Mouse (Mus musculus): ENCODE measurements around the gene Neu3. TPM values are rescaled to one million over a fixed set of nuclear protein-coding genes. Genes with fewer than 3 reads are reported as not detected.
A peak's percentile ranks its signal among the peaks of the same experiment; 100 is the strongest.
"Not testable (repeated sequence)": the region's sequence is repeated elsewhere in the genome, so short reads cannot be mapped to it uniquely, and the experiment has no call there.

Neu3 gene
- total and polyA plus RNA-seq, 3 experiments = 8.5 to 11.5 (median 11.0) TPM

GRCm38 (mm10) chr7:99822426-99822825 is 5.8 kb downstream of the Neu3 start:
- H3K27me3 ChIP-seq (replicated peaks) = no peaks in the 10 kb centered on the region
- H3K4me3 ChIP-seq (replicated peaks in 1 of 3; ENCODE audit: low read depth in 2 of 3, low read length in 2 of 3, poor library complexity in 1 of 3) = peak overlapping the region; percentile 52 to 62 (median 58)
- in situ Hi-C loops (cut with MboI; ENCODE audit: low pct_ligation_motif_present, low pct_unique_long_range_greater_than_20kb, low sequenced_read_pairs) = no loop called here
- peak overlapping the region; percentile 65 for H3K4me2 ChIP-seq (ENCODE audit: insufficient read depth, low read depth, poor library complexity, severe bottlenecking)
- peaks cover 13 to 44% of the 10 kb centered on the region in 2 experiments for H3K4me1 ChIP-seq (ENCODE audit: control insufficient read depth in 1 of 2, insufficient read depth in 2 of 2)
- peak overlapping the region; percentile 63 for H3K9ac ChIP-seq (ENCODE audit: insufficient read depth, low read depth)
- H3K27ac ChIP-seq (ENCODE audit: insufficient read depth, low read depth) = peak overlapping the region; percentile 67
- no peaks in the 10 kb centered on the region for H3K9me3 ChIP-seq (replicated peaks; ENCODE audit: low read length)
- H3K36me3 ChIP-seq (replicated peaks in 1 of 2; ENCODE audit: control insufficient read depth in 1 of 2, insufficient read depth in 1 of 2, low read length in 1 of 2) = peaks cover 5 to 6% of the 10 kb centered on the region in 2 experiments
- dilution Hi-C loops (cut with MboI; ENCODE audit: extremely low pct_ligation_motif_present, extremely low pct_unique_long_range_greater_than_20kb, low sequenced_read_pairs) = no loop called here
- H3K79me2 ChIP-seq (replicated peaks; ENCODE audit: control insufficient read depth, extremely low read depth, insufficient read depth, poor library complexity, severe bottlenecking) = peaks cover 16% of the 10 kb centered on the region
- TF ChIP-seq POLR2A (IDR thresholded peaks at IDR 0.05; ENCODE audit: low read depth, low read length) = 0 out of 2 replicates have a peak, but pooled peaks have one; percentile 39
- TF ChIP-seq KAT2A (IDR thresholded peaks at IDR 0.05; ENCODE audit: insufficient replicate concordance, low read length) = 0 out of 2 replicates have a peak, but pooled peaks have one; percentile 19
- peak; percentile 47; the same call in 1 of the 2 replicates for TF ChIP-seq TCF12 (IDR thresholded peaks at IDR 0.05; ENCODE audit: low read depth, low read length)
- no peak for TF ChIP-seq PAX5 (IDR thresholded peaks at IDR 0.05; ENCODE audit: low read length)
- TF ChIP-seq ETS1 (conservative IDR thresholded peaks at IDR 0.05; ENCODE audit: low read depth, low read length) = no peak
- TF ChIP-seq IRF4 (IDR thresholded peaks at IDR 0.05; ENCODE audit: low read depth, low read length) = peak; percentile 52
- peak; percentile 23; the same call in 1 of the 2 replicates for TF ChIP-seq EP300 (IDR thresholded peaks at IDR 0.05; ENCODE audit: low read length)
- peak; percentile 74; the same call in 1 of the 2 replicates for TF ChIP-seq SIN3A (IDR thresholded peaks at IDR 0.05; ENCODE audit: low read length)
- peak; percentile 49 for DNase-seq (ENCODE audit: extremely low read depth)

- TF ChIP-seq CTCF (conservative IDR thresholded peaks at IDR 0.05 in 1 of 2, IDR thresholded peaks at IDR 0.05 in 1 of 2; ENCODE audit: low read depth in 2 of 2, low read length in 2 of 2) = no peak
- no peak for TF ChIP-seq KAT2A (IDR thresholded peaks at IDR 0.05; ENCODE audit: insufficient replicate concordance, low read length)
- TF ChIP-seq MXI1 (IDR thresholded peaks at IDR 0.05; ENCODE audit: low read depth, low read length) = no peak
- TF ChIP-seq POLR2A (IDR thresholded peaks at IDR 0.05; ENCODE audit: low read depth, low read length) = no peak
- TF ChIP-seq JUND (conservative IDR thresholded peaks at IDR 0.05; ENCODE audit: low read depth, low read length) = no peak
- no peak for TF ChIP-seq SIN3A (IDR thresholded peaks at IDR 0.05; ENCODE audit: low read length)
- no peak for TF ChIP-seq IRF4 (IDR thresholded peaks at IDR 0.05; ENCODE audit: low read depth, low read length)
- TF ChIP-seq ZC3H11A (IDR thresholded peaks at IDR 0.05; ENCODE audit: low read depth, low read length) = no peak
- TF ChIP-seq ZKSCAN1 (IDR thresholded peaks at IDR 0.05; ENCODE audit: borderline replicate concordance, low read depth, low read length) = no peak
- TF ChIP-seq TBP (conservative IDR thresholded peaks at IDR 0.05; ENCODE audit: low read depth, low read length) = no peak
- TF ChIP-seq MEF2A (IDR thresholded peaks at IDR 0.05; ENCODE audit: borderline replicate concordance, low read depth, low read length) = no peak
- no peak for TF ChIP-seq NRF1 (IDR thresholded peaks at IDR 0.05; ENCODE audit: low read depth, low read length)
- in situ Hi-C loops (cut with MboI; ENCODE audit: low pct_ligation_motif_present, low pct_unique_long_range_greater_than_20kb, low sequenced_read_pairs) (no loop called here), dilution Hi-C loops (cut with MboI; ENCODE audit: extremely low pct_ligation_motif_present, extremely low pct_unique_long_range_greater_than_20kb, low sequenced_read_pairs) (no loop called here)
- Histone ChIP-seq H3K4me2 (ENCODE audit: insufficient read depth, low read depth, poor library complexity, severe bottlenecking) (peak overlapping the region; percentile 65), H3K9me3 (replicated peaks; ENCODE audit: low read length) (no peaks in the 10 kb centered on the region), H3K4me3 (replicated peaks in 1 of 3; ENCODE audit: low read depth in 2 of 3, low read length in 2 of 3, poor library complexity in 1 of 3) (peak overlapping the region; percentile 52 to 62 (median 58)), H3K79me2 (replicated peaks; ENCODE audit: control insufficient read depth, extremely low read depth, insufficient read depth, poor library complexity, severe bottlenecking) (peaks cover 13% of the 10 kb centered on the region), H3K36me3 (replicated peaks in 1 of 2; ENCODE audit: control insufficient read depth in 1 of 2, insufficient read depth in 1 of 2, low read length in 1 of 2) (peaks cover 8% of the 10 kb centered on the region in 2 experiments), H3K4me1 (ENCODE audit: control insufficient read depth in 1 of 2, insufficient read depth in 2 of 2) (peaks cover 13 to 44% of the 10 kb centered on the region in 2 experiments), H3K27ac (ENCODE audit: insufficient read depth, low read depth) (no peak overlapping the region), H3K27me3 (replicated peaks) (no peaks in the 10 kb centered on the region), H3K9ac (ENCODE audit: insufficient read depth, low read depth) (peak overlapping the region; percentile 63)
- DNase-seq (ENCODE audit: extremely low read depth) = no peak
Observed at GRCm38 (mm10) chr7:99821953-99822352, 6.3 kb downstream of the Neu3 start.

DNA sequence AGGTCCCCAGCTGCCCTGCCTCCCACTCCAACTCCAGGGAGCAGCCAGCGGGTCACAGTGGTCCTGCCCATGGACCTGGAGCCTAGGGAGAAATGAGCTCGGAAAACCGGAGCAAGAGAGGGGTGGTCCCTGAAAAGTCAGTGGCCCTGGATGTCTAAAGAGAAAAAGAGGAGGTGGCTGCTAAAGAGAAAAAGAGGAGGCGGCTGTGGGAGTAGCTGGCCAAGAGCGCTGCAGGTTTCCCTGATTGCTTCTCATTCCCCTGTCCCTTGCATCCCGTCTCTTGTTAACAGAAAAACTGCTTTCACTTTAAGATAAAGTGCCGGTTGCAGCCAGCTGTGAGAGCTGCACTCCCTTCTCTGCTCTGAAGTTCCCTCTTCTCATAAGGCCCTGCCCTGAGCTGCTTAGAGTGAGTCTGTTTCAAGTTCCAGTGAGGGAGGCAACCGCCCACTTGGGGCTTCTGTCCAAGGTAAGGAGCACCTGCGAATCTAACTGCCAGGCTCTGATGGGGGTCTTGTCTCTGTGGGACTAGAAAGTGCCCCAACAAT is 10.0 kb downstream of the Neu3 start:
- H3K9ac ChIP-seq (ENCODE audit: insufficient read depth, low read depth); H3K4me3 ChIP-seq (replicated peaks in 1 of 3; ENCODE audit: low read depth in 2 of 3, low read length in 2 of 3, poor library complexity in 1 of 3); dilution Hi-C loops (cut with MboI; ENCODE audit: extremely low pct_ligation_motif_present, extremely low pct_unique_long_range_greater_than_20kb, low sequenced_read_pairs); DNase-seq (ENCODE audit: extremely low read depth); H3K79me2 ChIP-seq (replicated peaks; ENCODE audit: control insufficient read depth, extremely low read depth, insufficient read depth, poor library complexity, severe bottlenecking); H3K27me3 ChIP-seq (replicated peaks); in situ Hi-C loops (cut with MboI; ENCODE audit: low pct_ligation_motif_present, low pct_unique_long_range_greater_than_20kb, low sequenced_read_pairs); H3K9me3 ChIP-seq (replicated peaks; ENCODE audit: low read length); H3K4me2 ChIP-seq (ENCODE audit: insufficient read depth, low read depth, poor library complexity, severe bottlenecking); H3K27ac ChIP-seq (ENCODE audit: insufficient read depth, low read depth): not testable (repeated sequence)
- Histone ChIP-seq H3K4me1 (ENCODE audit: control insufficient read depth in 1 of 2, insufficient read depth in 2 of 2) (peaks cover 0 to 13% of the 10 kb centered on the region in 2 experiments; a peak in 2 of 4 replicates), H3K36me3 (replicated peaks in 1 of 2; ENCODE audit: control insufficient read depth in 1 of 2, insufficient read depth in 1 of 2, low read length in 1 of 2) (peaks cover 31 to 32% of the 10 kb centered on the region in 2 experiments)

Data from CH12.LX (cell line).